Mouse (Mus musculus) heart, embryonic 11.5 days (tissue): Measurements from ENCODE around the gene Hip1. TPM values are rescaled to one million over a fixed set of nuclear protein-coding genes. Genes with fewer than 3 reads are reported as not detected.
"Not testable (repeated sequence)": the region's sequence is repeated elsewhere in the genome, so short reads cannot be mapped to it uniquely, and the experiment has no call there.

ENCODE experiments used
- ATAC-seq: fragments of 200-750 bp; cut with Nextera tagmentation; replicated peaks from 2 replicates; pipeline ENCODE4 v1.8.0; 2017; ENCODE audit warnings: moderate library complexity; ENCODE audit not compliant: insufficient number of reproducible peaks, low FRiP score, low TSS enrichment
- H3K27ac ChIP-seq: fragments of 300-500 bp; sonication (generic); 2 replicates; pipeline ENCODE4 v1.5.1; 2014; ENCODE audit warnings: mild to moderate bottlenecking, low read depth, low read length
- H3K27me3 ChIP-seq: fragments of 300-500 bp; sonication (generic); 2 replicates; pipeline ENCODE4 v1.6.1; 2014; ENCODE audit warnings: mild to moderate bottlenecking, low read length, mixed read lengths; ENCODE audit not compliant: control insufficient read depth, insufficient read depth
- H3K36me3 ChIP-seq: fragments of 300-500 bp; sonication (generic); 2 replicates; pipeline ENCODE4 v1.6.1; 2014; ENCODE audit warnings: mild to moderate bottlenecking, low read length, moderate library complexity, mixed read lengths; ENCODE audit not compliant: control insufficient read depth, insufficient read depth
- H3K4me1 ChIP-seq: fragments of 300-500 bp; sonication (generic); 2 replicates; pipeline ENCODE4 v1.6.1; 2014; ENCODE audit warnings: low read length; ENCODE audit not compliant: control insufficient read depth, insufficient read depth
- H3K4me2 ChIP-seq: fragments of 300-500 bp; sonication (generic); 2 replicates; pipeline ENCODE4 v1.6.1; 2014; ENCODE audit warnings: mild to moderate bottlenecking, moderate library complexity
- H3K4me3 ChIP-seq: fragments of 300-500 bp; sonication (generic); 2 replicates; pipeline ENCODE4 v1.5.1; 2014; ENCODE audit warnings: low read depth, low read length
- H3K9ac ChIP-seq: fragments of 300-500 bp; sonication (generic); 2 replicates; pipeline ENCODE4 v1.6.1; 2014; ENCODE audit warnings: mild to moderate bottlenecking, low read depth, low read length, moderate library complexity
- H3K9me3 ChIP-seq: fragments of 300-500 bp; sonication (generic); replicated peaks from 2 replicates; pipeline ENCODE4 v1.6.1; 2016; ENCODE audit warnings: low read length; ENCODE audit not compliant: control insufficient read depth
- WGBS: fragments of 180-500 bp; shearing (Covaris S2); extraction: QIAGEN DNeasy Blood & Tissue Kit; methylation state at CpG from one replicate; pipeline ENCODE4 v1.1.7; 2014; ENCODE audit not compliant: insufficient replicate concordance; 5-methylcytosine and 5-hydroxymethylcytosine counted together
- polyA plus RNA-seq: library from polyadenylated mRNA; unstranded; fragments of >200 nt; fragmentation: Nextera tagmentation; extraction: Ambion mirVana; gene quantifications from 2 replicates; pipeline ENCODE4 v1.2.1, GENCODE M21; 2014

Hip1 gene
- polyA plus RNA-seq, 1 experiment from 2014 or later, result 37.6 TPM

GRCm38 (mm10) chr5:135456515-135456914 is 88.4 kb downstream of the Hip1 start:
- Histone ChIP-seq H3K4me2 (no peak overlapping the region), H3K27ac (no peak overlapping the region), H3K4me1 (no peaks in the 10 kb centered on the region), H3K9ac (no peak overlapping the region), H3K4me3 (no peak overlapping the region), H3K9me3 (peaks cover 2% of the 10 kb centered on the region), H3K36me3 (peaks cover 50% of the 10 kb centered on the region), H3K27me3 (no peaks in the 10 kb centered on the region)
- no peak for ATAC-seq
- 91% methylated on average over 9 of the region's 9 CpGs for WGBS

- Histone ChIP-seq H3K36me3 (peaks cover 53% of the 10 kb centered on the region), H3K4me2 (no peak overlapping the region), H3K9ac (no peak overlapping the region), H3K4me1 (no peaks in the 10 kb centered on the region), H3K4me3 (no peak overlapping the region), H3K27ac (no peak overlapping the region), H3K27me3 (no peaks in the 10 kb centered on the region), H3K9me3 (peaks cover 2% of the 10 kb centered on the region)
- 93% methylated on average over 2 of the region's 2 CpGs for WGBS
- no peak for ATAC-seq
These were observed 90.7 kb downstream of the Hip1 start for GRCm38 (mm10) chr5:135454256-135454655.

DNA sequence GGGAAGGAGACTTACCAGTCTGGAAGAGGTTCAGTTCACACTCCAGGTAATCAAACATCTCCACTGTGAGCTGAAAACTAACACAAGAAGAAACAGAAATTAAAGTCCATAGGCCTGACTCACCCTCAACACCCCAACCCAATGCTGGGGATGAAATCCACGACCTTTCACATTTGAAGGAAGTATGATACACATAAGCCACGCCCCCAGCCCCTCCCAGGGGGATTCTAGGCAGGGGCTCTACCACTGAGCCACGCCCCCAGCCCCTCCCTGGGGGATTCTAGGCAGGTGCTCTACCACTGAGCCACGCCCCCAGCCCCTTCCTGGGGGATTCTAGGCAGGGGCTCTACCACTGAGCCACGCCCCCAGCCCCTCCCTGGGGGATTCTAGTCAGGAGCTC is 93.4 kb downstream of the Hip1 start:
- peaks cover 43% of the 10 kb centered on the region for H3K36me3 ChIP-seq

DNA sequence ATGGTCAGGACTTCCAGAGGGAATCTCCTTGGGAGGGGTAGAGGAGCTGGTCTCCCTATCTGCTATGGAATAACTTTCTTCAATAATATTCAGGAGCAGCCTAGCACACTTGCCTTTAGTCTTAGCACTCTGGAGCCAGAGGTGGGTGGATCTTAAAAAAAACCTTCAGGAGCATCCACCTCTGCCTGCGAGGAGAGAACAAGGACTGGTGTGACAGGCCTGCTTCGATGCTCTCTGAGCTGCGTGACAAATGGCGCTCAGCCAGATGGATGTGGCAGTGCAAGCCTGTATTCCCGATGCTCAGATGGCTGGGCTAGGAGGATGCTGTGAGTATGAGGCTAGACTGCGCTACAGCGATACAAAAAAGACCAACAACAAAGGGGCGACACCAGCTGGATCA is 93.8 kb downstream of the Hip1 start:
- Histone ChIP-seq H3K4me2 (no peak overlapping the region), H3K36me3 (peaks cover 38% of the 10 kb centered on the region)

More for the DNA sequence above, 93.4 kb downstream of the Hip1 start:
- H3K27ac ChIP-seq, H3K9me3 ChIP-seq, H3K27me3 ChIP-seq, H3K4me2 ChIP-seq, H3K4me3 ChIP-seq, H3K9ac ChIP-seq, H3K4me1 ChIP-seq, ATAC-seq: not testable (repeated sequence)
- WGBS, result 76% methylated on average over 4 of the region's 5 CpGs

DNA sequence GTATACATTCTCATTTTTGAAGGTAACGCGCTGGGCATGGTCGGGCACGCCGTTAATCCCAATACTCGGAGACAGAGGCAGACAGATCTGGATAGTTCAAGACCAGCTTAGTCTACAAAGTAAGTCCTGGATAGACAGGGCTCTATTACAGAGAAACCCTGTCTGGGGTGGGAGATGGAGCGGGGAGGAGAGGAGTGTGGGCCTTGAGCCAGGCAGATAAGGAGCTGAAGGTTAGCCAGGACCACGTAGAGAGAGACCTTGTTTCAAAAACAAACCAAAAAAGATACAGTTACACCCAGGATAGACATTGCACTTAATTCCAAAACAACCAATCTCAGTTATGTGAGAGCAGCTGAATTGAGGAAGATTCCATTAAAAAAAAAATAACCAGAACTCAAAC is 99.2 kb downstream of the Hip1 start:
- no peak overlapping the region for H3K4me3 ChIP-seq
- H3K36me3 ChIP-seq, result peaks cover 28% of the 10 kb centered on the region
- no peak overlapping the region for H3K4me2 ChIP-seq
- no peaks in the 10 kb centered on the region for H3K27me3 ChIP-seq
- no peak for ATAC-seq
- no peak overlapping the region for H3K27ac ChIP-seq
- WGBS, result 78% methylated on average over 8 of the region's 8 CpGs
- no peaks in the 10 kb centered on the region for H3K9me3 ChIP-seq
- H3K9ac ChIP-seq, result no peak overlapping the region
- H3K4me1 ChIP-seq, result no peaks in the 10 kb centered on the region

More for the DNA sequence above, 93.8 kb downstream of the Hip1 start:
- Histone ChIP-seq H3K27me3 (no peaks in the 10 kb centered on the region), H3K9me3 (peaks cover 2% of the 10 kb centered on the region), H3K4me3 (no peak overlapping the region), H3K9ac (no peak overlapping the region), H3K4me1 (no peaks in the 10 kb centered on the region), H3K27ac (no peak overlapping the region)
- ATAC-seq, result no peak
- 88% methylated on average over 8 of the region's 8 CpGs for WGBS

DNA sequence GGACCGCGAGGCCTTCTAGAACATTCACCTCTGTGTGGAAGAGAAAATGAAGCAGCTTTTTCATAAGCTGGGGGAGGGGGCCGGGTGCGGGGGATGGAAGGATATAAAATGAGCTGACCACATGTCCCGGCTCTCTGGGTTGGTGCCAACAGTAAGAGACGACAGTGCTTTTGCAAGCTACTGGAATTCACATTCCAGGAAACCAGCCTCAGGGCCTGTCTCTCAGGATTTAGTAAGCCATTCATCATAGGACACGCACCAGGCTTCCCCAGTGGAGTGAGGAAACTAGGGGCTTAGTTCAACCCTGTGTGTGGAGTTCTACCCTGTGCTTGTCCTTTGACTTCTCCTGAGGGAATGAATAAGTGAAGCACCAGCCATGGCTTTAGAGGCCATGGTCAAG is 102.5 kb downstream of the Hip1 start:
- WGBS, result 70% methylated on average over 7 of the region's 7 CpGs
- peak overlapping the region; percentile 18; the same call in 1 of the 2 replicates for H3K27ac ChIP-seq
- no peaks in the 10 kb centered on the region for H3K27me3 ChIP-seq
- H3K4me3 ChIP-seq, result no peak overlapping the region
- ATAC-seq, result no peak; the same call in 1 of the 2 replicates
- no peak overlapping the region for H3K9ac ChIP-seq
- no peak overlapping the region for H3K4me2 ChIP-seq
- no peaks in the 10 kb centered on the region for H3K4me1 ChIP-seq
- no peaks in the 10 kb centered on the region for H3K9me3 ChIP-seq
- H3K36me3 ChIP-seq, result peaks cover 20% of the 10 kb centered on the region

DNA sequence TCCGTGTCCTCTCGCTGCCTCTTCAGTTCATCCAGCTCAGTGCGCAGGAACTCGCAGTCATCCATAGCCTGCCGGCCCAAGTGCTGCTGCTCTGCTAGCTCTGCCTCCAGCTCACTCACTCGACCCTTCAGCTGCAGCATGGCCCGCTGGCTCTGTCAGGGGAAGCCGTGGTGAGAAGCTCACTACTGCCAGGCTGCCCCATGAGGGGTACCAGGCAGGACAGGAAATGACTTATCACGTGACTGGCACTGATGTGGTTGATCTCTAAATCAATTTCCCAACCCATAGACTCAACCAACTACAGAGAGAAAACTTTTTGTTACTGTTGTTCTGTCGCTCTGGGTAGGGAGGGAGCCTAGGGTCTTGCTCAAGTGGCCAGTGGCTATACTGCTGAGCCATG is 109.9 kb downstream of the Hip1 start:
- no peak for ATAC-seq
- no peaks in the 10 kb centered on the region for H3K4me1 ChIP-seq
- WGBS, result 93% methylated on average over 10 of the region's 10 CpGs
- H3K27me3 ChIP-seq, result no peaks in the 10 kb centered on the region
- H3K27ac ChIP-seq, result no peak overlapping the region
- peaks cover 34% of the 10 kb centered on the region for H3K36me3 ChIP-seq
- H3K4me2 ChIP-seq, result no peak overlapping the region
- no peak overlapping the region for H3K9ac ChIP-seq
- H3K9me3 ChIP-seq, result peaks cover 4% of the 10 kb centered on the region; the same call in 1 of the 2 replicates
- H3K4me3 ChIP-seq, result no peak overlapping the region

GRCm38 (mm10) chr5:135433861-135434260 is 111.1 kb downstream of the Hip1 start:
- no peak overlapping the region for H3K4me2 ChIP-seq
- peaks cover 39% of the 10 kb centered on the region for H3K36me3 ChIP-seq
- no peak for ATAC-seq
- no peak overlapping the region for H3K4me3 ChIP-seq
- H3K9me3 ChIP-seq, result peaks cover 4% of the 10 kb centered on the region; the same call in 1 of the 2 replicates
- WGBS, result 97% methylated on average over 4 of the region's 4 CpGs
- no peak overlapping the region for H3K9ac ChIP-seq
- H3K4me1 ChIP-seq, result no peaks in the 10 kb centered on the region
- H3K27ac ChIP-seq, result no peak overlapping the region
- H3K27me3 ChIP-seq, result no peaks in the 10 kb centered on the region

DNA sequence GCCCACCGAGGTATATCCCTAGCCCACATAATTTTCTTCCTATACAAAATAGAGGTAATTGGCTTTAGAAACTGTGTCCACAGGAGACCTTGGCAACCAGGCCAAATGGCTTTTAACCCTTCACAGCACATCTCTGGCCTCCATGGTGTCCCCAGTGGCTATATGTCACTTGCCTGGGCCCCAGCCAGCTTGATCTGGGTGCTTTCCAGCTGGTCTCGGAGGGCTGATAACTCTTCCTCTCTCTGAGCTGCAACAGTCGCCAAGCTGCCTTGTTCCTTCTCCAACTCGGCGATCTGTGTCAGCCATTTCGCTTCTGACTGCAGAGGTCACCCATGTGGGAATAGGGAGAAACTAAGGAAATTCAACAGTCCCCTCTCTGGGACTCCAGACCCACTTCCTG is 113.8 kb downstream of the Hip1 start:
- H3K27me3 ChIP-seq, result no peaks in the 10 kb centered on the region
- H3K36me3 ChIP-seq, result peaks cover 52% of the 10 kb centered on the region
- WGBS, result 74% methylated on average over 6 of the region's 6 CpGs
- H3K4me1 ChIP-seq, result no peaks in the 10 kb centered on the region
- no peak overlapping the region for H3K27ac ChIP-seq
- ATAC-seq, result no peak
- no peak overlapping the region for H3K4me2 ChIP-seq
- H3K9me3 ChIP-seq, result peaks cover 4% of the 10 kb centered on the region; the same call in 1 of the 2 replicates
- no peak overlapping the region for H3K9ac ChIP-seq
- no peak overlapping the region for H3K4me3 ChIP-seq
